Mouse (Mus musculus): ENCODE data around the gene 4930467E23Rik.
"Not testable (repeated sequence)": the region's sequence is repeated elsewhere in the genome, so short reads cannot be mapped to it uniquely, and the experiment has no call there.

Gene 4930467E23Rik

GRCm38 (mm10) chr8:19729276-19729675 is at the start of gene 4930467E23Rik:
Gene 4930467E23Rik (plus strand): TSS chr8:19729576.
- DNase-seq (ENCODE audit: low spot score in 2 of 2), result not testable (repeated sequence)

GRCm38 (mm10) chr8:19682311-19682710 is 47.1 kb upstream of the 4930467E23Rik start:
- not testable (repeated sequence) for DNase-seq (ENCODE audit: low spot score in 2 of 2)

- DNase-seq (ENCODE audit: low spot score in 2 of 2), result peak in 1 of 2 experiments; percentile 30
These were observed 43.9 kb upstream of the 4930467E23Rik start for GRCm38 (mm10) chr8:19685476-19685875.

GRCm38 (mm10) chr8:19688802-19689525 is 40.4 kb upstream of the 4930467E23Rik start:
- DNase-seq (ENCODE audit: low spot score in 2 of 2), result not testable (repeated sequence)

GRCm38 (mm10) chr8:19689745-19690144 is 39.6 kb upstream of the 4930467E23Rik start:
- not testable (repeated sequence) for DNase-seq (ENCODE audit: low spot score in 2 of 2)

- not testable (repeated sequence) for DNase-seq (ENCODE audit: low spot score in 2 of 2)
These were observed 38.0 kb upstream of the 4930467E23Rik start for GRCm38 (mm10) chr8:19691421-19691820.

GRCm38 (mm10) chr8:19697497-19698077 is 31.8 kb upstream of the 4930467E23Rik start:
- DNase-seq (ENCODE audit: low spot score in 2 of 2), result not testable (repeated sequence)

- not testable (repeated sequence) for DNase-seq (ENCODE audit: low spot score in 2 of 2)
These were observed 31.3 kb upstream of the 4930467E23Rik start for GRCm38 (mm10) chr8:19698123-19698522.

GRCm38 (mm10) chr8:19698722-19699121 is 30.7 kb upstream of the 4930467E23Rik start:
- DNase-seq (ENCODE audit: low spot score in 2 of 2), result peak; percentile 58 to 68

- DNase-seq (ENCODE audit: low spot score in 2 of 2), result not testable (repeated sequence)
These were observed 28.1 kb upstream of the 4930467E23Rik start for GRCm38 (mm10) chr8:19701326-19701725.

GRCm38 (mm10) chr8:19702276-19702675 is 27.1 kb upstream of the 4930467E23Rik start:
- DNase-seq (ENCODE audit: low spot score in 2 of 2), result not testable (repeated sequence)

- peak; percentile 53 to 70 for DNase-seq (ENCODE audit: low spot score in 2 of 2)
These were observed 26.2 kb upstream of the 4930467E23Rik start for GRCm38 (mm10) chr8:19702972-19703709.

- not testable (repeated sequence) for DNase-seq (ENCODE audit: low spot score in 2 of 2)
These were observed 25.5 kb upstream of the 4930467E23Rik start for GRCm38 (mm10) chr8:19703906-19704305.

- DNase-seq (ENCODE audit: low spot score in 2 of 2), result peak; percentile 45 to 54
These were observed 24.7 kb upstream of the 4930467E23Rik start for GRCm38 (mm10) chr8:19704441-19705215.

- DNase-seq (ENCODE audit: low spot score in 2 of 2), result not testable (repeated sequence)
These were observed 24.2 kb upstream of the 4930467E23Rik start for GRCm38 (mm10) chr8:19705216-19705600.

- DNase-seq (ENCODE audit: low spot score in 2 of 2), result not testable (repeated sequence)
These were observed 23.2 kb upstream of the 4930467E23Rik start for GRCm38 (mm10) chr8:19706101-19706725.

GRCm38 (mm10) chr8:19706918-19707760 is 22.2 kb upstream of the 4930467E23Rik start:
- DNase-seq (ENCODE audit: low spot score in 2 of 2), result peak; percentile 58 to 68

GRCm38 (mm10) chr8:19707761-19708443 is 21.5 kb upstream of the 4930467E23Rik start:
- not testable (repeated sequence) for DNase-seq (ENCODE audit: low spot score in 2 of 2)

- DNase-seq (ENCODE audit: low spot score in 2 of 2), result not testable (repeated sequence)
These were observed 20.4 kb upstream of the 4930467E23Rik start for GRCm38 (mm10) chr8:19708976-19709375.
